Mouse (Mus musculus): Measurements from ENCODE around the gene Pxt1. TPM values are rescaled to one million over a fixed set of nuclear protein-coding genes. Genes with fewer than 3 reads are reported as not detected.
A peak's percentile ranks its signal among the peaks of the same experiment; 100 is the strongest.

Pxt1 gene
- polyA plus RNA-seq, 1 experiment from 2014 or later: not detected

GRCm38 (mm10) chr17:28905377-28905916 lies 38.2 kb downstream of the Pxt1 start:
- Histone ChIP-seq H3K27ac (peak overlapping the region; percentile 15; the same call in 1 of the 2 replicates), H3K4me1 (peaks cover 18% of the 10 kb centered on the region), H3K27me3 (peaks cover 22% of the 10 kb centered on the region), H3K4me2 (no peak overlapping the region), H3K36me3 (replicated peaks) (no peaks in the 10 kb centered on the region), H3K9ac (no peak overlapping the region; the same call in 1 of the 2 replicates), H3K9me3 (no peaks in the 10 kb centered on the region), H3K4me3 (replicated peaks) (no peak overlapping the region)
- no peak for ATAC-seq (ENCODE audit: low FRiP score)
- WGBS: 70% methylated on average over 13 of the region's 13 CpGs

GRCm38 (mm10) chr17:28904546-28905376 lies 38.9 kb downstream of the Pxt1 start:
- Histone ChIP-seq H3K36me3 (replicated peaks) (no peaks in the 10 kb centered on the region), H3K27ac (peak overlapping the region; percentile 15; the same call in 1 of the 2 replicates), H3K4me3 (replicated peaks) (no peak overlapping the region), H3K9ac (no peak overlapping the region; the same call in 1 of the 2 replicates), H3K9me3 (no peaks in the 10 kb centered on the region), H3K4me2 (no peak overlapping the region), H3K27me3 (peaks cover 15% of the 10 kb centered on the region), H3K4me1 (peaks cover 17% of the 10 kb centered on the region)
- 33% methylated on average over 23 of the region's 23 CpGs for WGBS
- ATAC-seq (ENCODE audit: low FRiP score): 0 out of 2 replicates have a peak, but pooled peaks have one; percentile 51

GRCm38 (mm10) chr17:28901559-28901958 lies 42.1 kb downstream of the Pxt1 start:
- no peak for ATAC-seq (ENCODE audit: low FRiP score)
- H3K9ac ChIP-seq: no peak overlapping the region
- 75% methylated on average over 4 of the region's 4 CpGs for WGBS
- no peak overlapping the region for H3K4me3 ChIP-seq (replicated peaks)
- H3K27me3 ChIP-seq: no peaks in the 10 kb centered on the region
- no peak overlapping the region for H3K27ac ChIP-seq
- H3K4me2 ChIP-seq: no peak overlapping the region
- H3K9me3 ChIP-seq: no peaks in the 10 kb centered on the region
- H3K36me3 ChIP-seq (replicated peaks): no peaks in the 10 kb centered on the region
- H3K4me1 ChIP-seq: peaks cover 14% of the 10 kb centered on the region

- no peak for ATAC-seq (ENCODE audit: low FRiP score)
- no peaks in the 10 kb centered on the region for H3K36me3 ChIP-seq (replicated peaks)
- H3K4me3 ChIP-seq (replicated peaks): no peak overlapping the region
- no peak overlapping the region for H3K27ac ChIP-seq
- WGBS: 84% methylated on average over 19 of the region's 19 CpGs
- no peak overlapping the region for H3K4me2 ChIP-seq
- peaks cover 3% of the 10 kb centered on the region; the same call in 1 of the 2 replicates for H3K4me1 ChIP-seq
- no peak overlapping the region for H3K9ac ChIP-seq
- H3K27me3 ChIP-seq: no peaks in the 10 kb centered on the region
- H3K9me3 ChIP-seq: no peaks in the 10 kb centered on the region
Measured at GRCm38 (mm10) chr17:28899427-28899826, 44.2 kb downstream of the Pxt1 start.

GRCm38 (mm10) chr17:28898249-28898648 lies 45.4 kb downstream of the Pxt1 start:
- H3K9ac ChIP-seq: no peak overlapping the region
- no peak overlapping the region for H3K4me2 ChIP-seq
- no peak overlapping the region for H3K4me3 ChIP-seq (replicated peaks)
- no peaks in the 10 kb centered on the region for H3K9me3 ChIP-seq
- H3K27ac ChIP-seq: no peak overlapping the region
- H3K36me3 ChIP-seq (replicated peaks): no peaks in the 10 kb centered on the region
- H3K4me1 ChIP-seq: peaks cover 3% of the 10 kb centered on the region; the same call in 1 of the 2 replicates
- ATAC-seq (ENCODE audit: low FRiP score): no peak
- no peaks in the 10 kb centered on the region for H3K27me3 ChIP-seq
- 78% methylated on average over 5 of the region's 5 CpGs for WGBS

- WGBS: 93% methylated on average over 5 of the region's 5 CpGs
Measured at GRCm38 (mm10) chr17:28897817-28898216, 45.8 kb downstream of the Pxt1 start.

GRCm38 (mm10) chr17:28896095-28896780 lies 47.4 kb downstream of the Pxt1 start:
- no peaks in the 10 kb centered on the region for H3K36me3 ChIP-seq (replicated peaks)
- H3K27ac ChIP-seq: no peak overlapping the region
- H3K4me2 ChIP-seq: no peak overlapping the region
- WGBS: 94% methylated on average over 11 of the region's 11 CpGs
- no peaks in the 10 kb centered on the region for H3K9me3 ChIP-seq
- H3K9ac ChIP-seq: no peak overlapping the region
- peaks cover 3% of the 10 kb centered on the region; the same call in 1 of the 2 replicates for H3K4me1 ChIP-seq
- no peak overlapping the region for H3K4me3 ChIP-seq (replicated peaks)
- no peaks in the 10 kb centered on the region for H3K27me3 ChIP-seq
- ATAC-seq (ENCODE audit: low FRiP score): no peak

More at GRCm38 (mm10) chr17:28897817-28898216, 45.8 kb downstream of the Pxt1 start:
- no peak overlapping the region for H3K4me2 ChIP-seq
- no peak overlapping the region for H3K9ac ChIP-seq
- H3K36me3 ChIP-seq (replicated peaks): no peaks in the 10 kb centered on the region
- H3K27ac ChIP-seq: no peak overlapping the region
- no peaks in the 10 kb centered on the region for H3K27me3 ChIP-seq
- no peak for ATAC-seq (ENCODE audit: low FRiP score)
- H3K4me1 ChIP-seq: peaks cover 3% of the 10 kb centered on the region; the same call in 1 of the 2 replicates
- no peak overlapping the region for H3K4me3 ChIP-seq (replicated peaks)
- H3K9me3 ChIP-seq: no peaks in the 10 kb centered on the region

GRCm38 (mm10) chr17:28895217-28895875 lies 48.3 kb downstream of the Pxt1 start:
- no peak overlapping the region for H3K4me3 ChIP-seq (replicated peaks)
- H3K36me3 ChIP-seq (replicated peaks): no peaks in the 10 kb centered on the region
- no peak overlapping the region for H3K27ac ChIP-seq
- H3K9me3 ChIP-seq: no peaks in the 10 kb centered on the region
- no peak for ATAC-seq (ENCODE audit: low FRiP score)
- no peak overlapping the region for H3K9ac ChIP-seq
- H3K27me3 ChIP-seq: no peaks in the 10 kb centered on the region
- no peak overlapping the region for H3K4me2 ChIP-seq
- WGBS: 96% methylated on average over 21 of the region's 21 CpGs
- H3K4me1 ChIP-seq: peaks cover 3% of the 10 kb centered on the region; the same call in 1 of the 2 replicates

GRCm38 (mm10) chr17:28894050-28894767 lies 49.4 kb downstream of the Pxt1 start:
- H3K27ac ChIP-seq: no peak overlapping the region
- 91% methylated on average over 11 of the region's 11 CpGs for WGBS
- no peak overlapping the region for H3K4me2 ChIP-seq
- no peaks in the 10 kb centered on the region for H3K36me3 ChIP-seq (replicated peaks)
- no peak for ATAC-seq (ENCODE audit: low FRiP score)
- no peak overlapping the region for H3K9ac ChIP-seq
- H3K9me3 ChIP-seq: no peaks in the 10 kb centered on the region
- H3K4me1 ChIP-seq: peaks cover under 1% of the 10 kb centered on the region; the same call in 1 of the 2 replicates
- H3K4me3 ChIP-seq (replicated peaks): no peak overlapping the region
- no peaks in the 10 kb centered on the region for H3K27me3 ChIP-seq

- ATAC-seq (ENCODE audit: low FRiP score): no peak
- Histone ChIP-seq H3K27ac (no peak overlapping the region), H3K4me1 (no peaks in the 10 kb centered on the region), H3K4me2 (no peak overlapping the region), H3K36me3 (replicated peaks) (no peaks in the 10 kb centered on the region), H3K9ac (no peak overlapping the region), H3K9me3 (peaks cover 4% of the 10 kb centered on the region; the same call in 1 of the 2 replicates), H3K4me3 (replicated peaks) (no peak overlapping the region), H3K27me3 (peaks cover 7% of the 10 kb centered on the region)
- 81% methylated on average over 8 of the region's 8 CpGs for WGBS
Measured at GRCm38 (mm10) chr17:28886266-28886665, 57.4 kb downstream of the Pxt1 start.

- WGBS: 86% methylated on average over 8 of the region's 8 CpGs
- Histone ChIP-seq H3K36me3 (replicated peaks) (no peaks in the 10 kb centered on the region), H3K9me3 (peaks cover 4% of the 10 kb centered on the region; the same call in 1 of the 2 replicates), H3K4me1 (peaks cover under 1% of the 10 kb centered on the region; the same call in 1 of the 2 replicates), H3K9ac (no peak overlapping the region), H3K27ac (no peak overlapping the region), H3K4me3 (replicated peaks) (no peak overlapping the region), H3K4me2 (no peak overlapping the region), H3K27me3 (peaks cover 17% of the 10 kb centered on the region)
- ATAC-seq (ENCODE audit: low FRiP score): no peak
Measured at GRCm38 (mm10) chr17:28885231-28885630, 58.4 kb downstream of the Pxt1 start.
